Mouse (Mus musculus): ENCODE measurements at regions not wholly inside any gene's neighbourhood (a gene's known extent, or its start where the extent isn't known, plus 50 kb on each side); places are given as distances from the start of the nearest gene placed in this dataset.

GRCm38 (mm10) chr1:41411641-41412040 is 606.2 kb downstream of the Tmem182 start:
- no peaks in the 10 kb centered on the region for H3K4me1 ChIP-seq (ENCODE audit: control insufficient read depth, insufficient read depth, low read length)
- H3K9ac ChIP-seq (ENCODE audit: low read depth, low read length), result no peak overlapping the region
- no peaks in the 10 kb centered on the region for H3K9me3 ChIP-seq (ENCODE audit: control insufficient read depth, low read length)
- no peak overlapping the region for H3K27ac ChIP-seq (ENCODE audit: low read length)
- WGBS, result 90% methylated on average over 3 of the region's 3 CpGs
- no peak for ATAC-seq
- H3K4me2 ChIP-seq (ENCODE audit: low read depth, low read length), result no peak overlapping the region
- no peaks in the 10 kb centered on the region for H3K27me3 ChIP-seq (replicated peaks; ENCODE audit: control insufficient read depth, insufficient read depth, low read length)
- no peak overlapping the region for H3K4me3 ChIP-seq (ENCODE audit: low read length)
- no peaks in the 10 kb centered on the region for H3K36me3 ChIP-seq (ENCODE audit: control insufficient read depth, insufficient read depth, low read length)

DNA sequence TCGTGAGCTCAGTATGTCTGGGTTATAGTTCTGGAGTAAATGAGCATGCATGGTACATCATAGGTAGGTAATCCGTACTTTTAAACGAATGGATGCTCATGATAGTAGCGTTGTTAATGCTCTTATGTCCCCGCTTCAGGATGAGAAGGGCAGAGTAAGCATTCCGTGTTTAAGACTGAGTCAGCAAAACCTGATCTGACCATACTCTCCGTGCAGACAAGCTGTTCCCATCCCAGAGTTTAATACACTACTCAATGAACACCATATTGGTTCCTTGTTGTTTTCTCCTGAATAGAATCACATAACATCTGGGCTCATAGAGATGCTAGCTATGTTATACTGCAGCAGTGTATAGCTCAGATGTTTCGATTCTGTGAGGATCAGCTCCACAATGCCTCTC is 606.7 kb downstream of the Tmem182 start:
- H3K36me3 ChIP-seq (ENCODE audit: control insufficient read depth, insufficient read depth, low read length), result no peaks in the 10 kb centered on the region
- no peak overlapping the region for H3K27ac ChIP-seq (ENCODE audit: low read length)
- H3K9me3 ChIP-seq (ENCODE audit: control insufficient read depth, low read length), result no peaks in the 10 kb centered on the region
- 86% methylated on average over 8 of the region's 8 CpGs for WGBS
- no peak overlapping the region for H3K4me2 ChIP-seq (ENCODE audit: low read depth, low read length)
- no peak overlapping the region for H3K4me3 ChIP-seq (ENCODE audit: low read length)
- H3K4me1 ChIP-seq (ENCODE audit: control insufficient read depth, insufficient read depth, low read length), result no peaks in the 10 kb centered on the region
- H3K27me3 ChIP-seq (replicated peaks; ENCODE audit: control insufficient read depth, insufficient read depth, low read length), result no peaks in the 10 kb centered on the region
- ATAC-seq, result no peak
- H3K9ac ChIP-seq (ENCODE audit: low read depth, low read length), result no peak overlapping the region

DNA sequence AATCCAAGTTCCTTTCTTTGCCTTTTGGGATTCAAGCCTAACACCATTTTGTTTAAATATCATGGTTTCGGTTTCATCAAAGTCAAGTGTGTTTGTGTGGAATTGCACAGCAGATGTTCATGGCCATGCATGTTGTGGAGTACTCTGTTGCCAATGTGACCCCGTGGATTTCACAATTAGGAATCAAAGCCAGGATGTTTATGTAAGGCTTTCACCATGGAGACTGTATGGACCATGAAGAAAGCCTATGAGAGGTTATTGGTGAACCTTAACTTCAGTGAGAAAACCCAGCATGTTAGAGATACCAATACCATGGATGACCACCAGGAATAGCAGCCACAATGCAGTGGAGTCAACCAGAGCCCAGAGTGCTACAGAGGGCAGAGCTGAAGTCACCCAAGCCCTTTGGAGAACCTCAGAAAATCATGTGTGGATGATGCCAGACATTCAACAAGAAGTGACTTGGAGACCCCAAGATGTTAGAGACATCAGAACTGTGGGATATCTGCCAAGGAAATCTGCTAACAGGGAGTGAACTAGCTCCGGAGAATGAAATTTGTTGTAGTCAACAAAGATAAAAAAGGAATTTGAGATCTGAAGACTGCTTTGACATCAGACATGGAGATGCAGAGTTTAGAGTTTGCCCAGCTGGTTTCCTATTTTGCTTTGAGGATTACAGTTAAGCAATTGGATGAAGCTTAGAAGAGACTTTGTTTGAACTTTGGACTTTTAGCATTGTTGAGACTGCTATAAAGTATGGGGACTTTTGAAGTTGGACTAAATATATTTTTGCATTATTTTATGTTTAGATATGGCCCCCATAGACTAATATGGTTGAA is 615.3 kb downstream of the Tmem182 start:
- Histone ChIP-seq H3K9me3 (ENCODE audit: control insufficient read depth, low read length) (no peaks in the 10 kb centered on the region), H3K27me3 (replicated peaks; ENCODE audit: control insufficient read depth, insufficient read depth, low read length) (no peaks in the 10 kb centered on the region), H3K36me3 (ENCODE audit: control insufficient read depth, insufficient read depth, low read length) (no peaks in the 10 kb centered on the region), H3K4me1 (ENCODE audit: control insufficient read depth, insufficient read depth, low read length) (no peaks in the 10 kb centered on the region), H3K9ac (ENCODE audit: low read depth, low read length) (no peak overlapping the region), H3K27ac (ENCODE audit: low read length) (no peak overlapping the region), H3K4me3 (ENCODE audit: low read length) (no peak overlapping the region), H3K4me2 (ENCODE audit: low read depth, low read length) (no peak overlapping the region)
- ATAC-seq, result no peak
- 71% methylated on average over 3 of the region's 3 CpGs for WGBS

GRCm38 (mm10) chr1:41427853-41428252 is 622.5 kb downstream of the Tmem182 start:
- Histone ChIP-seq H3K9ac (ENCODE audit: low read depth, low read length) (no peak overlapping the region), H3K27me3 (replicated peaks; ENCODE audit: control insufficient read depth, insufficient read depth, low read length) (no peaks in the 10 kb centered on the region), H3K36me3 (ENCODE audit: control insufficient read depth, insufficient read depth, low read length) (no peaks in the 10 kb centered on the region), H3K4me2 (ENCODE audit: low read depth, low read length) (no peak overlapping the region), H3K4me1 (ENCODE audit: control insufficient read depth, insufficient read depth, low read length) (no peaks in the 10 kb centered on the region), H3K27ac (ENCODE audit: low read length) (no peak overlapping the region), H3K4me3 (ENCODE audit: low read length) (no peak overlapping the region), H3K9me3 (ENCODE audit: control insufficient read depth, low read length) (no peaks in the 10 kb centered on the region)
- 50% methylated on average over 6 of the region's 6 CpGs for WGBS
- ATAC-seq, result no peak

DNA sequence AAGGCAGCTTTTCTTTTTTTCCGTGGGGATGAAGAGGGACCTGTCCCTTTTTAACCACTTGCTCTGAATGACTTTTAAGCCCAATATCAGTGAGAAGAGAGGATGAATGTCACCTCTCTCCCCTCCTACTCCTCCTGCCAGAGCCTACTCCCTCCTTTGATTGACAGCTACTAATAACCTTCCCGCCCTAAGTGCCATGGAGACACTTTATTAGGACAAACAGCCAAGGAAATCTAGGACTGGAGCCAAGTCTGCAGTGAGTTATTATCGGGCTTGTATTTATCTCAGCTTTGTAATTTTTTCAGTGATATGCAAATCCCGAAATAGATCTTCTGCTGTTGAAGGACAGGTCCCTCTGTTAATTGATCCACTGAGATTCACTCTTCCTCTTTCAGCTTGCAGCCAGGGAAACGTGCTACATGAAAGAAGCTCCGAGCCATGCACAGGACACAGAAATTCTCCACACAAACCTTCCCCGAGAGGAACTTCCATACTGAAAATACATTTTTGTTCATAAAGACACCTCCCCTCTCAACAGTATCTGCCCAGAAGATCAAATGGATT is 625.8 kb downstream of the Tmem182 start:
- ATAC-seq, result no peak
- no peaks in the 10 kb centered on the region for H3K4me1 ChIP-seq (ENCODE audit: control insufficient read depth, insufficient read depth, low read length)
- H3K4me2 ChIP-seq (ENCODE audit: low read depth, low read length), result no peak overlapping the region
- no peak overlapping the region for H3K9ac ChIP-seq (ENCODE audit: low read depth, low read length)
- 37% methylated on average over 7 of the region's 7 CpGs for WGBS
- no peaks in the 10 kb centered on the region for H3K27me3 ChIP-seq (replicated peaks; ENCODE audit: control insufficient read depth, insufficient read depth, low read length)
- H3K36me3 ChIP-seq (ENCODE audit: control insufficient read depth, insufficient read depth, low read length), result no peaks in the 10 kb centered on the region
- H3K27ac ChIP-seq (ENCODE audit: low read length), result no peak overlapping the region
- H3K9me3 ChIP-seq (ENCODE audit: control insufficient read depth, low read length), result no peaks in the 10 kb centered on the region
- H3K4me3 ChIP-seq (ENCODE audit: low read length), result no peak overlapping the region

GRCm38 (mm10) chr1:41435379-41435778 is 630.0 kb downstream of the Tmem182 start:
- H3K4me3 ChIP-seq (ENCODE audit: low read length), result no peak overlapping the region
- no peak overlapping the region for H3K27ac ChIP-seq (ENCODE audit: low read length)
- no peaks in the 10 kb centered on the region for H3K9me3 ChIP-seq (ENCODE audit: control insufficient read depth, low read length)
- no peaks in the 10 kb centered on the region for H3K36me3 ChIP-seq (ENCODE audit: control insufficient read depth, insufficient read depth, low read length)
- no peaks in the 10 kb centered on the region for H3K27me3 ChIP-seq (replicated peaks; ENCODE audit: control insufficient read depth, insufficient read depth, low read length)
- WGBS, result 76% methylated on average over 3 of the region's 3 CpGs
- no peak overlapping the region for H3K4me2 ChIP-seq (ENCODE audit: low read depth, low read length)
- ATAC-seq, result no peak
- H3K4me1 ChIP-seq (ENCODE audit: control insufficient read depth, insufficient read depth, low read length), result no peaks in the 10 kb centered on the region
- H3K9ac ChIP-seq (ENCODE audit: low read depth, low read length), result no peak overlapping the region

- Histone ChIP-seq H3K36me3 (ENCODE audit: control insufficient read depth, insufficient read depth, low read length) (no peaks in the 10 kb centered on the region), H3K4me1 (ENCODE audit: control insufficient read depth, insufficient read depth, low read length) (no peaks in the 10 kb centered on the region), H3K4me2 (ENCODE audit: low read depth, low read length) (no peak overlapping the region), H3K27ac (ENCODE audit: low read length) (no peak overlapping the region), H3K9me3 (ENCODE audit: control insufficient read depth, low read length) (no peaks in the 10 kb centered on the region), H3K27me3 (replicated peaks; ENCODE audit: control insufficient read depth, insufficient read depth, low read length) (no peaks in the 10 kb centered on the region), H3K4me3 (ENCODE audit: low read length) (no peak overlapping the region), H3K9ac (ENCODE audit: low read depth, low read length) (no peak overlapping the region)
- no peak for ATAC-seq
Measured at GRCm38 (mm10) chr1:41449972-41450371, 644.6 kb downstream of the Tmem182 start.

Data from intestine, embryonic 16.5 days (tissue).